Mouse (Mus musculus): ENCODE results near the gene Olfr224. TPM values are rescaled to one million over a fixed set of nuclear protein-coding genes. Genes with fewer than 3 reads are reported as not detected.
"Not testable (repeated sequence)": the region's sequence is repeated elsewhere in the genome, so short reads cannot be mapped to it uniquely, and the experiment has no call there.

Olfr224 gene
- polyA plus RNA-seq, 1 experiment from 2014 or later: not detected

GRCm38 (mm10) chr11:58602062-58602461 is 31.7 kb upstream of the Olfr224 start:
- no peak for ATAC-seq (ENCODE audit: insufficient read depth)
- H3K9ac ChIP-seq: no peak overlapping the region
- H3K9me3 ChIP-seq (replicated peaks): no peaks in the 10 kb centered on the region
- no peak overlapping the region for H3K27ac ChIP-seq (replicated peaks)
- no peak overlapping the region for H3K4me3 ChIP-seq (replicated peaks)
- no peak overlapping the region for H3K4me2 ChIP-seq
- H3K27me3 ChIP-seq: no peaks in the 10 kb centered on the region
- 0 out of 2 replicates have a peak, but pooled peaks cover 5% of the 10 kb centered on the region for H3K4me1 ChIP-seq (replicated peaks)
- no peaks in the 10 kb centered on the region for H3K36me3 ChIP-seq (replicated peaks)

- Histone ChIP-seq H3K4me2 (no peak overlapping the region), H3K36me3 (replicated peaks) (no peaks in the 10 kb centered on the region), H3K27me3 (no peaks in the 10 kb centered on the region), H3K9ac (no peak overlapping the region), H3K4me3 (replicated peaks) (no peak overlapping the region), H3K27ac (replicated peaks) (no peak overlapping the region), H3K9me3 (replicated peaks) (no peaks in the 10 kb centered on the region), H3K4me1 (replicated peaks) (no peaks in the 10 kb centered on the region)
- ATAC-seq (ENCODE audit: insufficient read depth): no peak
- 56% methylated on average over 13 of the region's 13 CpGs for WGBS (ENCODE audit: insufficient replicate concordance)
Measured at GRCm38 (mm10) chr11:58597837-58598236, 27.5 kb upstream of the Olfr224 start.

- no peak within 1 kb of the TSS for H3K4me3 ChIP-seq (replicated peaks)
- no peaks in the 10 kb centered on the region for H3K27me3 ChIP-seq
- H3K4me1 ChIP-seq (replicated peaks): peaks cover 3% of the 10 kb centered on the region
- H3K36me3 ChIP-seq (replicated peaks): no peaks in the 10 kb centered on the region
- no peak within 1 kb of the TSS for H3K9ac ChIP-seq
- no peak within 1 kb of the TSS for H3K27ac ChIP-seq (replicated peaks)
- H3K9me3 ChIP-seq (replicated peaks): no peaks in the 10 kb centered on the region
- 56% methylated on average over 6 of the region's 6 CpGs for WGBS (ENCODE audit: insufficient replicate concordance)
- no peak for ATAC-seq (ENCODE audit: insufficient read depth)
- no peak within 1 kb of the TSS for H3K4me2 ChIP-seq
Measured at GRCm38 (mm10) chr11:58594814-58595213, 24.5 kb upstream of the Olfr224 start, which contains the start of gene Olfr324. TSS of gene Olfr324 (plus strand) at chr11:58595114.

GRCm38 (mm10) chr11:58588620-58589250 is 18.4 kb upstream of the Olfr224 start:
- ATAC-seq (ENCODE audit: insufficient read depth): no peak
- H3K9me3 ChIP-seq (replicated peaks): no peaks in the 10 kb centered on the region
- H3K36me3 ChIP-seq (replicated peaks): no peaks in the 10 kb centered on the region
- H3K4me3 ChIP-seq (replicated peaks): no peak overlapping the region
- H3K27ac ChIP-seq (replicated peaks): 0 out of 2 replicates have a peak overlapping the region, but pooled peaks have one; percentile 7
- no peaks in the 10 kb centered on the region for H3K27me3 ChIP-seq
- H3K9ac ChIP-seq: no peak overlapping the region
- WGBS (ENCODE audit: insufficient replicate concordance): 54% methylated on average over 3 of the region's 3 CpGs
- no peak overlapping the region for H3K4me2 ChIP-seq
- H3K4me1 ChIP-seq (replicated peaks): peaks cover 37% of the 10 kb centered on the region

GRCm38 (mm10) chr11:58587898-58588348 is 17.6 kb upstream of the Olfr224 start:
- H3K4me2 ChIP-seq: peak overlapping the region; percentile 64
- H3K9ac ChIP-seq: peak overlapping the region; percentile 38; the same call in 1 of the 2 replicates
- peak overlapping the region; percentile 89 for H3K27ac ChIP-seq (replicated peaks)
- H3K27me3 ChIP-seq: no peaks in the 10 kb centered on the region
- H3K9me3 ChIP-seq (replicated peaks): no peaks in the 10 kb centered on the region
- H3K4me1 ChIP-seq (replicated peaks): peaks cover 37% of the 10 kb centered on the region
- 25% methylated on average over 7 of the region's 7 CpGs for WGBS (ENCODE audit: insufficient replicate concordance)
- peak; percentile 100 for ATAC-seq (ENCODE audit: insufficient read depth)
- H3K4me3 ChIP-seq (replicated peaks): peak overlapping the region; percentile 29; the same call in 1 of the 2 replicates
- no peaks in the 10 kb centered on the region for H3K36me3 ChIP-seq (replicated peaks)

GRCm38 (mm10) chr11:58578636-58579035 is 8.3 kb upstream of the Olfr224 start:
- no peak overlapping the region for H3K4me2 ChIP-seq
- no peak overlapping the region for H3K9ac ChIP-seq
- peaks cover 9% of the 10 kb centered on the region for H3K27me3 ChIP-seq
- no peaks in the 10 kb centered on the region for H3K4me1 ChIP-seq (replicated peaks)
- no peak overlapping the region for H3K27ac ChIP-seq (replicated peaks)
- WGBS (ENCODE audit: insufficient replicate concordance): 56% methylated on average over 8 of the region's 8 CpGs
- no peak overlapping the region for H3K4me3 ChIP-seq (replicated peaks)
- H3K9me3 ChIP-seq (replicated peaks): no peaks in the 10 kb centered on the region
- no peaks in the 10 kb centered on the region for H3K36me3 ChIP-seq (replicated peaks)
- ATAC-seq (ENCODE audit: insufficient read depth): no peak

GRCm38 (mm10) chr11:58577430-58577829 is 7.1 kb upstream of the Olfr224 start, which contains the start of gene Olfr325:
TSS of gene Olfr325 (plus strand) at chr11:58577730.
- no peaks in the 10 kb centered on the region for H3K4me1 ChIP-seq (replicated peaks)
- H3K36me3 ChIP-seq (replicated peaks): no peaks in the 10 kb centered on the region
- no peak for ATAC-seq (ENCODE audit: insufficient read depth)
- H3K4me3 ChIP-seq (replicated peaks): no peak within 1 kb of the TSS
- 52% methylated on average over 1 of the region's 1 CpGs for WGBS (ENCODE audit: insufficient replicate concordance)
- H3K4me2 ChIP-seq: no peak within 1 kb of the TSS
- H3K9ac ChIP-seq: no peak within 1 kb of the TSS
- no peak within 1 kb of the TSS for H3K27ac ChIP-seq (replicated peaks)
- peaks cover 9% of the 10 kb centered on the region for H3K27me3 ChIP-seq
- H3K9me3 ChIP-seq (replicated peaks): no peaks in the 10 kb centered on the region

GRCm38 (mm10) chr11:58555536-58555935 is 14.8 kb downstream of the Olfr224 start, which contains the start of gene Olfr328:
TSS of gene Olfr328 (minus strand) at chr11:58555636.
- H3K9me3 ChIP-seq (replicated peaks): no peaks in the 10 kb centered on the region
- no peak within 1 kb of the TSS for H3K4me3 ChIP-seq (replicated peaks)
- H3K27ac ChIP-seq (replicated peaks): no peak within 1 kb of the TSS
- no peak for ATAC-seq (ENCODE audit: insufficient read depth)
- no peaks in the 10 kb centered on the region for H3K36me3 ChIP-seq (replicated peaks)
- H3K27me3 ChIP-seq: no peaks in the 10 kb centered on the region; the same call in 1 of the 2 replicates
- WGBS (ENCODE audit: insufficient replicate concordance): 53% methylated on average over 1 of the region's 1 CpGs
- H3K4me2 ChIP-seq: no peak within 1 kb of the TSS
- no peak within 1 kb of the TSS for H3K9ac ChIP-seq
- H3K4me1 ChIP-seq (replicated peaks): no peaks in the 10 kb centered on the region

- WGBS (ENCODE audit: insufficient replicate concordance): 66% methylated on average over 5 of the region's 5 CpGs
- no peak within 1 kb of the TSS for H3K4me3 ChIP-seq (replicated peaks)
- no peak within 1 kb of the TSS for H3K4me2 ChIP-seq
- H3K4me1 ChIP-seq (replicated peaks): no peaks in the 10 kb centered on the region
- no peaks in the 10 kb centered on the region for H3K36me3 ChIP-seq (replicated peaks)
- H3K27ac ChIP-seq (replicated peaks): no peak within 1 kb of the TSS
- ATAC-seq (ENCODE audit: insufficient read depth): no peak
- H3K27me3 ChIP-seq: no peaks in the 10 kb centered on the region
- H3K9ac ChIP-seq: no peak within 1 kb of the TSS
- H3K9me3 ChIP-seq (replicated peaks): no peaks in the 10 kb centered on the region
Measured at GRCm38 (mm10) chr11:58546322-58546721, 24.0 kb downstream of the Olfr224 start, which contains the start of gene Olfr329-ps. TSS of gene Olfr329-ps (minus strand) at chr11:58546422.

GRCm38 (mm10) chr11:58534736-58535135 is 35.6 kb downstream of the Olfr224 start, which contains the start of gene Olfr330:
TSS of gene Olfr330 (minus strand) at chr11:58534836.
- H3K4me2 ChIP-seq; ATAC-seq (ENCODE audit: insufficient read depth); H3K9me3 ChIP-seq (replicated peaks); H3K27ac ChIP-seq (replicated peaks); H3K9ac ChIP-seq; H3K4me1 ChIP-seq (replicated peaks); H3K4me3 ChIP-seq (replicated peaks); H3K36me3 ChIP-seq (replicated peaks); H3K27me3 ChIP-seq: not testable (repeated sequence)

- H3K4me2 ChIP-seq; ATAC-seq (ENCODE audit: insufficient read depth); H3K27me3 ChIP-seq; H3K9ac ChIP-seq; H3K27ac ChIP-seq (replicated peaks); H3K4me3 ChIP-seq (replicated peaks); H3K36me3 ChIP-seq (replicated peaks); H3K4me1 ChIP-seq (replicated peaks); H3K9me3 ChIP-seq (replicated peaks): not testable (repeated sequence)
- 71% methylated on average over 7 of the region's 9 CpGs for WGBS (ENCODE audit: insufficient replicate concordance)
Measured at GRCm38 (mm10) chr11:58519756-58520155, 50.6 kb downstream of the Olfr224 start.

GRCm38 (mm10) chr11:58518916-58519315 is 51.4 kb downstream of the Olfr224 start:
- H3K4me3 ChIP-seq (replicated peaks); H3K9ac ChIP-seq; H3K27me3 ChIP-seq; H3K9me3 ChIP-seq (replicated peaks); H3K27ac ChIP-seq (replicated peaks); H3K4me1 ChIP-seq (replicated peaks); ATAC-seq (ENCODE audit: insufficient read depth); H3K36me3 ChIP-seq (replicated peaks); H3K4me2 ChIP-seq: not testable (repeated sequence)
- WGBS (ENCODE audit: insufficient replicate concordance): 73% methylated on average over 18 of the region's 18 CpGs

Measured in liver, embryonic 15.5 days (tissue).